Mouse (Mus musculus) myocyte (in vitro differentiated cells): ENCODE data around the gene Gm11172. TPM values are rescaled to one million over a fixed set of nuclear protein-coding genes. Genes with fewer than 3 reads are reported as not detected.

Source experiments
- H3K27me3 ChIP-seq: one replicate; pipeline ENCODE4 v1.6.1; 2011; ENCODE audit not compliant: control insufficient read depth, insufficient read depth, insufficient read length
- H3K36me3 ChIP-seq: one replicate; pipeline ENCODE4 v1.6.1; 2011; ENCODE audit not compliant: control insufficient read depth, insufficient read depth
- H3K4me2 ChIP-seq: one replicate; pipeline ENCODE4 v1.6.1; 2011; ENCODE audit warnings: low read depth, control low read depth
- H3K4me3 ChIP-seq: one replicate; pipeline ENCODE4 v1.5.1; 2011; ENCODE audit warnings: mild to moderate bottlenecking, control low read depth, moderate library complexity
- H3K79me2 ChIP-seq: one replicate; pipeline ENCODE4 v1.6.1; 2011; ENCODE audit not compliant: control insufficient read depth, insufficient read depth
- H3ac ChIP-seq: one replicate; pipeline ENCODE4 v1.6.1; 2011; ENCODE audit not compliant: control insufficient read depth, insufficient read length
- CEBPB ChIP-seq: IDR thresholded peaks from 2 replicates; pipeline ENCODE4 v1.6.1; 2011; ENCODE audit warnings: mild to moderate bottlenecking, moderate library complexity; ENCODE audit not compliant: poor library complexity, insufficient read depth, severe bottlenecking
- E2F4 ChIP-seq: IDR thresholded peaks from one replicate; pipeline ENCODE4 v1.6.1; 2011; ENCODE audit warnings: mild to moderate bottlenecking, control low read depth, moderate library complexity; ENCODE audit not compliant: insufficient read depth
- MAX ChIP-seq: IDR thresholded peaks from one replicate; pipeline ENCODE4 v1.6.1; 2011; ENCODE audit warnings: low read depth, mild to moderate bottlenecking, control low read depth
- MYOD1 ChIP-seq, 3 experiments: IDR thresholded peaks; one replicate each; pipeline ENCODE4 v1.6.1; 2011; ENCODE audit warnings: control low read depth in 2 of 3, low read depth in 2 of 3, mild to moderate bottlenecking in 2 of 3, moderate library complexity in 1 of 3; ENCODE audit not compliant: insufficient read length in 2 of 3, control insufficient read depth in 1 of 3
- MYOG ChIP-seq, 3 experiments: IDR thresholded peaks; one replicate each; pipeline ENCODE4 v1.6.1; 2011; ENCODE audit warnings: control low read depth in 2 of 3, low read depth in 2 of 3, mild to moderate bottlenecking in 2 of 3; ENCODE audit not compliant: insufficient read length in 2 of 3, control insufficient read depth in 1 of 3, insufficient read depth in 1 of 3
- POLR2A ChIP-seq: IDR thresholded peaks from one replicate; pipeline ENCODE4 v1.6.1; 2011; ENCODE audit warnings: low read depth, mild to moderate bottlenecking, control low read depth, moderate library complexity; ENCODE audit not compliant: insufficient read length
- POLR2AphosphoS2 ChIP-seq: IDR thresholded peaks from one replicate; pipeline ENCODE4 v1.6.1; 2011; ENCODE audit warnings: low read depth, control low read depth; ENCODE audit not compliant: insufficient read length
- REST ChIP-seq: IDR thresholded peaks from one replicate; pipeline ENCODE4 v1.6.1; 2011; ENCODE audit warnings: mild to moderate bottlenecking, control low read depth, moderate library complexity; ENCODE audit not compliant: insufficient read depth, insufficient read length
- SRF ChIP-seq: IDR thresholded peaks from one replicate; pipeline ENCODE4 v1.6.1; 2011; ENCODE audit warnings: low read depth; ENCODE audit not compliant: control insufficient read depth, insufficient read length
- TCF12 ChIP-seq: IDR thresholded peaks from one replicate; pipeline ENCODE4 v1.6.1; 2011; ENCODE audit warnings: mild to moderate bottlenecking, control low read depth; ENCODE audit not compliant: poor library complexity, insufficient read depth, severe bottlenecking
- TCF3 ChIP-seq: IDR thresholded peaks from one replicate; pipeline ENCODE4 v1.6.1; 2011; ENCODE audit warnings: low read depth, control low read depth; ENCODE audit not compliant: insufficient read length
- USF1 ChIP-seq: IDR thresholded peaks from one replicate; pipeline ENCODE4 v1.6.1; 2011; ENCODE audit warnings: low read depth, mild to moderate bottlenecking, control low read depth, moderate library complexity
- polyA plus RNA-seq: library from polyadenylated mRNA; unstranded; fragments of >200 nt; fragmentation: generic; extraction: Trizol; gene quantifications from one replicate; pipeline ENCODE4 v1.2.1, GENCODE M21; 2012; ENCODE audit warnings: missing spikeins

Gene Gm11172
- polyA plus RNA-seq, 1 experiment: not detected

GRCm38 (mm10) chr16:10827766-10828460, 15.2 kb downstream of the Gm11172 start:
- TF ChIP-seq E2F4 (no peak), POLR2A (no peak), MYOD1 (IDR thresholded peaks at IDR 0.05; ENCODE audit: control insufficient read depth in 1 of 3, insufficient read length in 2 of 3, low read depth in 2 of 3) (no peak), POLR2AphosphoS2 (no peak), CEBPB (no peak), MYOG (IDR thresholded peaks at IDR 0.05; ENCODE audit: control insufficient read depth in 1 of 3, insufficient read depth in 1 of 3, insufficient read length in 2 of 3, low read depth in 2 of 3) (no peak), USF1 (no peak), SRF (no peak), TCF3 (no peak), TCF12 (no peak), MAX (no peak), REST (no peak)
- Histone ChIP-seq H3K79me2 (no peaks in the 10 kb centered on the region), H3ac (no peak overlapping the region), H3K4me3 (no peak overlapping the region), H3K27me3 (no peaks in the 10 kb centered on the region), H3K4me2 (no peak overlapping the region), H3K36me3 (no peaks in the 10 kb centered on the region)

DNA sequence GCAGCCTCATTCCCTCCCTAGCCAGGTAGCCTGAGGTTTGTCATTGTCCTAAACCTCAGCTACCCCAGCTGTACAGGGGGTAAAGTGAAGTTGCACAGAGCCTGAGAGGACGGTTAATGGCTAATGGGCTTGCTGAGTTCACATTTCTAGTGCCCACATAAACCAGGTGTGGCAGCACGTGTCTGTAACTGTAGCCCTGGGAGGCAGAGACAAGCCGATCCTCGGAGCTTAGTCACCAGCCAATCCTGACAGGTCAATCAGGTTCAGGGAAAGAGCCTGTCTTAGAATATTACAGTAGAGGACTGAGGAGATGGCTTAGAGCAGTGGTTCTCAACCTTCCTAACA, 15.7 kb downstream of the Gm11172 start:
- no peaks in the 10 kb centered on the region for H3K79me2 ChIP-seq
- TF ChIP-seq POLR2A (no peak), REST (no peak), CEBPB (no peak), USF1 (no peak), MYOD1 (IDR thresholded peaks at IDR 0.05; ENCODE audit: control insufficient read depth in 1 of 3, insufficient read length in 2 of 3, low read depth in 2 of 3) (no peak), TCF12 (no peak), MAX (no peak), POLR2AphosphoS2 (no peak), E2F4 (no peak), TCF3 (no peak), MYOG (IDR thresholded peaks at IDR 0.05; ENCODE audit: control insufficient read depth in 1 of 3, insufficient read depth in 1 of 3, insufficient read length in 2 of 3, low read depth in 2 of 3) (no peak), SRF (no peak)
- H3K4me3 ChIP-seq: no peak overlapping the region
- H3K27me3 ChIP-seq: no peaks in the 10 kb centered on the region
- no peak overlapping the region for H3K4me2 ChIP-seq
- H3K36me3 ChIP-seq: no peaks in the 10 kb centered on the region
- H3ac ChIP-seq: no peak overlapping the region

DNA sequence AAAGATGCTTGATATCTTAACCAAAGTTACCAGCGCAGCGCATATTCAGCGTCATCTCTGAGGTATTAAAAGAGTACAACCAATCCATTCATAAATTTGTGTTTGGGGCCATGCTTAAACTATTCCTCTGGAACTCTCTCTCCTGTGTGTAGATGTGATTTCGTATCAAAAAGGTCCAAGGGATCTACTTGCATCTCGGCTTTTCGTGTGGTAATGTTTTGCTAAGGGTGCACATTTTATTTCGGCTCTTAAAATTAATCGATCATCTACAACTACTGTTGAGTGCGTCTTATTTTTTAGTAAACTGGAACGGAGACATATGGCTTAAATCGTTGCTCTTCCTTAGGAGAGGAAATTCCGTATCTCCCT, 21.8 kb downstream of the Gm11172 start:
- H3K4me2 ChIP-seq: peak overlapping the region; percentile 90
- H3ac ChIP-seq: peak overlapping the region; percentile 89
- H3K4me3 ChIP-seq: peak overlapping the region; percentile 0
- H3K79me2 ChIP-seq: no peaks in the 10 kb centered on the region
- H3K36me3 ChIP-seq: no peaks in the 10 kb centered on the region
- TF ChIP-seq POLR2AphosphoS2: no peak
- no peak for TF ChIP-seq CEBPB
- no peak for TF ChIP-seq POLR2A
- TF ChIP-seq USF1: no peak
- no peak for TF ChIP-seq MYOD1 (IDR thresholded peaks at IDR 0.05; ENCODE audit: control insufficient read depth in 1 of 3, insufficient read length in 2 of 3, low read depth in 2 of 3)
- no peak for TF ChIP-seq REST
- no peak for TF ChIP-seq E2F4
- no peak for TF ChIP-seq SRF
- no peak for TF ChIP-seq TCF12
- H3K27me3 ChIP-seq: no peaks in the 10 kb centered on the region

- Histone ChIP-seq H3K36me3 (no peaks in the 10 kb centered on the region), H3K27me3 (no peaks in the 10 kb centered on the region), H3ac (peak within 1 kb of the TSS; percentile 89), H3K4me2 (peak within 1 kb of the TSS; percentile 90), H3K4me3 (peak within 1 kb of the TSS; percentile 0), H3K79me2 (no peaks in the 10 kb centered on the region)
- TF ChIP-seq MYOG (IDR thresholded peaks at IDR 0.05; ENCODE audit: control insufficient read depth in 1 of 3, insufficient read depth in 1 of 3, insufficient read length in 2 of 3, low read depth in 2 of 3): peak in 1 of 3 experiments; percentile 59
- TF ChIP-seq REST: no peak
- TF ChIP-seq USF1: no peak
- TF ChIP-seq MYOD1 (IDR thresholded peaks at IDR 0.05; ENCODE audit: control insufficient read depth in 1 of 3, insufficient read length in 2 of 3, low read depth in 2 of 3): peak in 1 of 3 experiments; percentile 63
- TF ChIP-seq POLR2A: peak; percentile 52
- no peak for TF ChIP-seq MAX
- TF ChIP-seq CEBPB: no peak
- TF ChIP-seq TCF12: no peak
- no peak for TF ChIP-seq POLR2AphosphoS2
- TF ChIP-seq E2F4: peak; percentile 88
- no peak for TF ChIP-seq SRF
- TF ChIP-seq TCF3: no peak
These were observed 22.3 kb downstream of the Gm11172 start, which contains the start of gene Rmi2 for GRCm38 (mm10) chr16:10834911-10835587. Gene Rmi2 (plus strand): TSS chr16:10835059.
